Mouse (Mus musculus) forebrain, embryonic 13.5 days (tissue): Measurements from ENCODE around the gene Shroom3. TPM values are rescaled to one million over a fixed set of nuclear protein-coding genes. Genes with fewer than 3 reads are reported as not detected.
A peak's percentile ranks its signal among the peaks of the same experiment; 100 is the strongest.

ENCODE experiments used
- ATAC-seq: fragments of 200-750 bp; cut with Nextera tagmentation; 2 replicates; pipeline ENCODE4 v1.8.0; 2017
- H3K27ac ChIP-seq: fragments of 300-500 bp; sonication (generic); 2 replicates; pipeline ENCODE4 v1.5.1; 2015; ENCODE audit warnings: inconsistent platforms, mild to moderate bottlenecking, moderate library complexity
- H3K27me3 ChIP-seq: fragments of 300-500 bp; sonication (generic); 2 replicates; pipeline ENCODE4 v1.6.1; 2015; ENCODE audit warnings: mild to moderate bottlenecking, inconsistent platforms
- H3K36me3 ChIP-seq: fragments of 300-500 bp; sonication (generic); 2 replicates; pipeline ENCODE4 v1.6.1; 2015; ENCODE audit warnings: mild to moderate bottlenecking, inconsistent platforms; ENCODE audit not compliant: poor library complexity, severe bottlenecking
- H3K4me1 ChIP-seq: fragments of 300-500 bp; sonication (generic); 2 replicates; pipeline ENCODE4 v1.6.1; 2015; ENCODE audit warnings: inconsistent platforms
- H3K4me2 ChIP-seq: fragments of 300-500 bp; sonication (generic); 2 replicates; pipeline ENCODE4 v1.6.1; 2015; ENCODE audit warnings: inconsistent platforms, mild to moderate bottlenecking, moderate library complexity
- H3K4me3 ChIP-seq: fragments of 300-500 bp; sonication (generic); 2 replicates; pipeline ENCODE4 v1.5.1; 2015; ENCODE audit warnings: mild to moderate bottlenecking, inconsistent platforms
- H3K9ac ChIP-seq: fragments of 300-500 bp; sonication (generic); 2 replicates; pipeline ENCODE4 v1.6.1; 2015; ENCODE audit warnings: mild to moderate bottlenecking, inconsistent platforms
- H3K9me3 ChIP-seq: fragments of 300-500 bp; sonication (generic); replicated peaks from 2 replicates; pipeline ENCODE4 v1.6.1; 2016; ENCODE audit warnings: inconsistent platforms
- WGBS: fragments of 180-500 bp; shearing (Covaris S2); methylation state at CpG from one replicate; pipeline ENCODE4 v1.1.7; 2015; 5-methylcytosine and 5-hydroxymethylcytosine counted together
- polyA plus RNA-seq: library from polyadenylated mRNA; unstranded; fragments of >200 nt; fragmentation: Nextera tagmentation; extraction: Ambion mirVana; gene quantifications from 2 replicates; pipeline ENCODE4 v1.2.1, GENCODE M21; 2015

The Shroom3 gene
- polyA plus RNA-seq: 3.6 and 3.7 TPM in 2 replicates

DNA sequence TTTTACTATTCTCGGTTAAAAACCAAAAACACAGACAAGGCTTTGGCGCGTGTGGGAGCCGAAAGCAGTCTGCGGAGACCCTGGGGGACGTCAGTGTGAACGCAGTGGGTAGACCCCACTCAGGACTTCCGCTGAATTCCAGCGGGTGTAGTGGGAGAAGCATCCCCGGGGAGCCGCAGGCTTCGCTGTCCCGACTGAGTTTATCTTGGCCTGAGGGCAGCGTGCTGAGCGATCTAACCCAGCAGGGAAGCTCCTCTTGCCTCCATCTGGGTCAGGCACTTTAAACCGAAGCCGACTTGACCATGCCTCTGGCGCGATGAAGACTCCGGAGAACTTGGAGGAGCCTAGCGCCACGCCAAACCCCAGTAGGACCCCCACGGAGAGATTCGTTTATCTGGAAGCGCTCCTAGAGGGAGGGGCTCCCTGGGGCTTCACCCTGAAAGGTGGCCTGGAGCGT, at the start of gene Shroom3:
TSS of gene Shroom3 (plus strand) at position 85 of the 457 bp plus-strand sequence.
- Histone ChIP-seq H3K4me1 (peaks cover 15% of the 10 kb centered on the region; the same call in 1 of the 2 replicates), H3K27me3 (no peaks in the 10 kb centered on the region), H3K9ac (peak within 1 kb of the TSS; percentile 79), H3K27ac (peak within 1 kb of the TSS; percentile 85), H3K36me3 (no peaks in the 10 kb centered on the region), H3K9me3 (no peaks in the 10 kb centered on the region), H3K4me2 (peak within 1 kb of the TSS; percentile 93), H3K4me3 (peak within 1 kb of the TSS; percentile 65)
- WGBS: under 1% methylated on average over 26 of the region's 26 CpGs
- ATAC-seq: peak; percentile 39; the same call in 1 of the 2 replicates

DNA sequence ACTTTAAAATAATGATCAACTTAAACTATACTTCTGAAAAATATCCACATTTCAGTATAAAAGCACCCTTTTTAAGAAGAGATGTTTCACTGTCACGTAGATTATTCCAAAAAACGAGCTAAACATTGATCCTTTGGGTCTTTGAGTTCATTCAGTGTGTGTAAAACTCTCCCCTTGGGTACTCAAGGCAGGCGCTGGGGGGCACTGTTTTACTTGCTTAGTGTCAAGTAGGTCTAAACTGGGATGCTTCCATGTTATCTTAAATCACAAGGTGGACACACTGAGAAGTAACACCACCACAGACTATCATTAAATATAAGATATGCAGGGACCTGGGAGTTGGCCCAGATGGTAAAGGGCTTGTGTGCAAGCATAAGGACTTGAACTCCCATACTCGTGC, 49.7 kb upstream of the Shroom3 start:
- 61% methylated on average over 4 of the region's 4 CpGs for WGBS
- Histone ChIP-seq H3K4me3 (no peak overlapping the region), H3K9me3 (no peaks in the 10 kb centered on the region), H3K36me3 (no peaks in the 10 kb centered on the region), H3K4me1 (no peaks in the 10 kb centered on the region), H3K27ac (no peak overlapping the region), H3K27me3 (no peaks in the 10 kb centered on the region), H3K4me2 (no peak overlapping the region), H3K9ac (no peak overlapping the region)
- ATAC-seq: no peak

DNA sequence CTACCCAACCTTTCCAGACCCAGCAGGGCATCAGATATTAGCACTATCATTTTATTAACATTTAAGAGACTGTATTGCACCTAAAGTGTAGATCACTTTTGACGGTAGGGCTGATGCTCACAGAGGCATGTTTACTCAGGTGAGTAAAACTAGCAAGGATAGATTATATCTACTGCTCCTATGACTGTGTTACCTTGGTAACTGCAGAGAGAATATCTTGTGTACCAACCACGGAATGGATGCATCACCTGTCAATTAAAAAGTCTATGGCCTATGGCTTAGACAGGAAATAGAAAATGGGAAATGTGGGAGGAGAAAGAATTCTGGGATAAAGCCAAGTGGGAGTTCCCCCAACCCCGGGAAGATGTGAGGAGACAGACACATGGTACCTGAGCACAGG, 48.3 kb upstream of the Shroom3 start:
- H3K27me3 ChIP-seq: no peaks in the 10 kb centered on the region
- no peaks in the 10 kb centered on the region for H3K36me3 ChIP-seq
- H3K9me3 ChIP-seq: no peaks in the 10 kb centered on the region
- no peak overlapping the region for H3K4me2 ChIP-seq
- no peaks in the 10 kb centered on the region for H3K4me1 ChIP-seq
- no peak for ATAC-seq
- no peak overlapping the region for H3K4me3 ChIP-seq
- H3K27ac ChIP-seq: no peak overlapping the region
- no peak overlapping the region for H3K9ac ChIP-seq
- WGBS: 84% methylated on average over 3 of the region's 3 CpGs

DNA sequence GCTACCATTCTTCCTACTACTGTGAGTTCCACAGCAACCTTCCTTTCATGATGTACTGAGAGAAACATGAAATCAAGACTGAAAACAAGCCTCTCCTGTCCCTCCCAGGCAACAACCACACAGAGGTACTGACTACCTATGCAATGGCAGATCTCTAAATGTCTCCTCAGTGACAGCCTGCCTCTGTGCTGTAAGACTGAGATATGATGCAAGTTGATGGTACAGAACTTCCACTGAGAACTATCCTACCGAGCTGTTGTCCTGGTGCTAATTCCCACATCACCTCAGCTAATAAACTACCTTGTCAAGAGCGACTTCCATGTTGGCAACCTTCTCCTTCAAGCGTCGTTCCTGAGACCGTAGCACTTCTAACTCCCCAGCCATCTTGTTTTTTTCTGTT, 47.3 kb upstream of the Shroom3 start:
- Histone ChIP-seq H3K4me3 (no peak overlapping the region), H3K4me1 (no peaks in the 10 kb centered on the region), H3K9ac (no peak overlapping the region), H3K4me2 (no peak overlapping the region), H3K27me3 (no peaks in the 10 kb centered on the region), H3K9me3 (no peaks in the 10 kb centered on the region), H3K36me3 (no peaks in the 10 kb centered on the region), H3K27ac (no peak overlapping the region)
- no peak for ATAC-seq
- 90% methylated on average over 5 of the region's 5 CpGs for WGBS

DNA sequence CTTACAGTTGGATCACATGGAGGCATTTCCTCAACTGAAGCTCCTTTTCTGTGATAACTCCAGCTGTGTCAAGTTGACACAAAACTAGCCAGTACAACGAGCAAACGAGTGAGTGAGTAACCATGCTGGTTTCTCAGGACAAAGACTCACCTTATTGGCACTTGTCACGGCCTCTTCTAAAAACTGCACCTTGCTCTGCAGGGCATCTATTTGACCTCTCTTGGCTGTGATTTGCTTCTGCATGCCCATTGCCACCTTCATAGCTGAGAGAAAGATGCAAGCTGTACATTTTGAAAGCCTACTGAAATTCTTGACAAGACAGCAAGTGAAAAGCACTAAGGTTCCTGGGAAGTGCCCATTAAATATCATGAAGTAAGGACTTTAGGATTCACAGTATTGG, 42.4 kb upstream of the Shroom3 start:
- Histone ChIP-seq H3K27ac (no peak overlapping the region), H3K9ac (no peak overlapping the region), H3K4me2 (no peak overlapping the region), H3K27me3 (no peaks in the 10 kb centered on the region), H3K4me3 (no peak overlapping the region), H3K4me1 (no peaks in the 10 kb centered on the region), H3K36me3 (no peaks in the 10 kb centered on the region), H3K9me3 (no peaks in the 10 kb centered on the region)
- no peak for ATAC-seq
- WGBS: 73% methylated on average over 3 of the region's 3 CpGs

DNA sequence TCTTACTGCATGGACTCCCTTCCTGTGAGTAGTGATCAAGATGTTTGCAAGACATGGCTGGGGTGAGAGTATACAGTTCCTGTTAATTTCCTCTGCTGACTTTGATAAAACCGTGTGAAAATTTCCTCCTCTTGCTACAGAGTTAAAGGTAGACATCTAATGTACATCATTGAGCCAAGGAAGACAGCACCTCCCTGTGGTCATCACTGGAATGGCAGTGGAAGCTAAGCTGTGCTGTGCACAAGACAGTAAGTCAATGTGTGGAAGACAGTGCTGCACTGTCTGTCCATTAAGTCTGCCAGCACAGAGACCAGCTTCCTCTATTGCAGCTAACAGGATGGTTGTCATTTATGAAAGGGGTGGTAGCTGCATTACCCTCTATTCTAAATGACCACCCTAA, 27.0 kb upstream of the Shroom3 start:
- ATAC-seq: 0 out of 2 replicates have a peak, but pooled peaks have one; percentile 45

DNA sequence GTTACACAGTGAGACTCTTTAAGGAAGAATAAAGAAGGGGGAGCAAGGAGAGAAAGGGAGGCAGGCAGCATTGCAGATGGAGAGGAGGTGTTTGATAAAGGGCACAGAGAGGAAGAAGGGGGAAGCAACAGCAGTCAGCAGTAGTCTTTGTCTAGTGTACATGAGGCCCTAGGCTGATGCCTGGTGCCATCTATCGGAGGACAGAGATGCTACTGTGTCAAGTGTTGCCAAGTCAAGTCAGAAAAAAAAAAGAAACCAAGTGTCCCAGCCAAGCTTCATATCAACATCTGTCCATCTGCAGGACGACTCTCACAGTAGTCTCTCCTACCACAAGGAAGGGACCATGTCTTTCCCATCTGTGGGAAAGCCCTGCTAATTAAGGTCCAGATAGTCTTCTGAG, 18.9 kb upstream of the Shroom3 start:
- Histone ChIP-seq H3K4me3 (no peak overlapping the region), H3K36me3 (no peaks in the 10 kb centered on the region), H3K27me3 (no peaks in the 10 kb centered on the region), H3K27ac (no peak overlapping the region), H3K9me3 (no peaks in the 10 kb centered on the region), H3K4me1 (no peaks in the 10 kb centered on the region), H3K4me2 (no peak overlapping the region), H3K9ac (no peak overlapping the region)
- 73% methylated on average over 2 of the region's 2 CpGs for WGBS
- no peak for ATAC-seq

More for the DNA sequence above, 27.0 kb upstream of the Shroom3 start:
- no peaks in the 10 kb centered on the region for H3K4me1 ChIP-seq
- H3K9ac ChIP-seq: no peak overlapping the region
- 16% methylated on average over 1 of the region's 1 CpGs for WGBS
- H3K36me3 ChIP-seq: no peaks in the 10 kb centered on the region
- no peak overlapping the region for H3K27ac ChIP-seq
- no peak overlapping the region for H3K4me2 ChIP-seq
- H3K27me3 ChIP-seq: no peaks in the 10 kb centered on the region
- no peak overlapping the region for H3K4me3 ChIP-seq
- H3K9me3 ChIP-seq: no peaks in the 10 kb centered on the region

DNA sequence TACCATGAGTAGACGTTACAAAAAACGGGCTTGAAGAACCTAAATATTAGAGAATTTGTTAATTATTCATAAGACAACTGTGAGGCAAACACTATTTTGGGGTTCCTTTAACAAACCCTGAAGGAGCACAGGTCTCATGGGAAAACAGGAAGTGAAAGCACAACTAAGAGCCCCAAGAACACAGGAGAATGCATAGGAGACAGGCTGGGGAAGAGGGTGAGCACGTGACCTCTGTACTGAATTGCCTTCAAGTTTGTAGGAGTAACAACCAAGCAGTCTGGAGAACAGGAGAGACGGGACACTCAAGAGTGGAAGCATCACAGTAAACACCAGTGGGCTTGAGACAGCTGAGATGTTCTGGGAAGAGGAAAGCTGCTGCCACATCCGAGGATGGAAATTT, 16.4 kb upstream of the Shroom3 start:
- Histone ChIP-seq H3K27me3 (no peaks in the 10 kb centered on the region), H3K27ac (no peak overlapping the region), H3K4me3 (no peak overlapping the region), H3K4me1 (no peaks in the 10 kb centered on the region), H3K9me3 (no peaks in the 10 kb centered on the region), H3K4me2 (no peak overlapping the region), H3K36me3 (no peaks in the 10 kb centered on the region), H3K9ac (no peak overlapping the region)
- WGBS: 90% methylated on average over 5 of the region's 5 CpGs
- no peak for ATAC-seq

DNA sequence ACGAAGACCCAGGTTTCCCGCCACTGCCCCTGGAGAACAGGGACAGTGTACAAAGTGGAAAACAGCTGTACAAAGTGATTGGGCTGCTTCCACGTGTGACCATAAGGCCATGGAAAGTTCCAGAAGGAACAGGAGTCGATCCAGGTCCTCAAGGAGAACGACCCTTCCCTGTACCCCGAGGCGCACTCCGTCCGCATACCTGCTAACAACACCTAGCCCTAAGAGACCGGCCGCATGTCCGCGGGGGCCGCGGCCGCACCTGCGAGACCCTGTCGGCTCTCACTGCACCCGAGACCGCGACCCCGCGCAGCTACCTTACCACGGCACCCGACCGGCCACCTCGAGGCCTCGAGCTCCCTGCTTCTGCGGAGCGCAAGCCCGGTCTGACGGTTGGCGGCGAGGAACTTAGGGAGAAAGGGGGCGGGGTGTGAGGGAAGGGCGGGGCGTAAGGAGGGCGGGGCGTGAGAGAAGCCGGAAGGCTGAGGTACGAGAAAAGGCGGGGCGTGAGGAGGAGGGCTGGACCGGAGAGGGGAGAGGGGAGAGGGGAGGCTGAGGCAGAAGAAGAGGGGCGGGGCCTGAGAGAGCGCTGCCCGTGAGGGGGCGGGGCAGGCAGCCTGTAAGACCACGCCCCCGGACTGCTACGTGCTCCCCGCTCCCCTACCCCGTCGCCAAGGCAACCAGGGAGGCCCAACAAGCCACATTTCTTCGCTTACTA, 8.2 kb upstream of the Shroom3 start, which contains the start of gene Ccdc158:
TSS of gene Ccdc158 (minus strand) at position 413 of the 715 bp plus-strand sequence.
- WGBS: 18% methylated on average over 39 of the region's 55 CpGs
- peak within 1 kb of the TSS; percentile 72 for H3K4me2 ChIP-seq
- H3K9me3 ChIP-seq: no peaks in the 10 kb centered on the region
- H3K27ac ChIP-seq: no peak within 1 kb of the TSS
- H3K36me3 ChIP-seq: no peaks in the 10 kb centered on the region
- peak within 1 kb of the TSS; percentile 48 for H3K4me3 ChIP-seq
- ATAC-seq: peak; percentile 92
- H3K27me3 ChIP-seq: no peaks in the 10 kb centered on the region
- H3K9ac ChIP-seq: peak within 1 kb of the TSS; percentile 57
- peaks cover 10% of the 10 kb centered on the region for H3K4me1 ChIP-seq

DNA sequence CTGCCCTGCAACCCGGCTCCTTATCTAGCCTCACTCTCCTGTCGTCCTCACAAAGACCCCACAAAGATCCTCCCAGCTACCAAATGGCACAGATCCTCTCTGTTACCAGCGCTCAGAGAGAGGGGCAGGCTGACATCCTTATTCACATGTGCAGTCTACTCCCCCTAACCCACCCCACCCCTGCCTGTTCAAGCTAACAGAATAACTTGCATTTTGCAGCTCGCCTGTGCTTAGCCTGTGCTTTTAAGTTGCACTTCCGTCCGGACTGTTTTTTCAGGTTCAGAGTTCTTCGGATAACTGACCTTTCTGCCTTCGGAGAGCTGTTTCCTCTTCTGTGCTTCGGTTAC, 7.7 kb upstream of the Shroom3 start:
- H3K4me2 ChIP-seq: peak overlapping the region; percentile 72
- H3K27ac ChIP-seq: no peak overlapping the region
- H3K4me1 ChIP-seq: peaks cover 10% of the 10 kb centered on the region
- H3K27me3 ChIP-seq: no peaks in the 10 kb centered on the region
- H3K4me3 ChIP-seq: peak overlapping the region; percentile 48
- H3K9me3 ChIP-seq: no peaks in the 10 kb centered on the region
- WGBS: under 1% methylated on average over 9 of the region's 9 CpGs
- no peaks in the 10 kb centered on the region for H3K36me3 ChIP-seq
- no peak for ATAC-seq
- H3K9ac ChIP-seq: peak overlapping the region; percentile 57

DNA sequence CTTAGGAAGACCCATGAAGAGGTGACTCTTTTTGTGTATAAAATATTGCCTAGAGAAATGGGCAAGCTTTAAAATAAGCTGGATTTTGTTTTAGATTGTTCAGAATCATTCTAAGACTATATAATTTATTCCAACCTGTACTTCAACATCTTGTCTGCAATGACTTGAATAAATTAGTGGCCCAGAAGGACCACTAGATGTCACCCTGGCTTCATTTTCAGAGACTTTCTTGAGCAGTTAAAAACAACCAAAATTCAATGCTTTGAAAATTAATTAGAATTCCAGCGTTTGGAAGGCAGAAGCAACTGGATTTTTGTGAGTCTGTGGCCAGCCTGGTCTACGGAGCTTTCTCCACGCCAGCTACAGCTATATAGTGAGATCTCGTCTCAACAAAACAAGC, 3.8 kb upstream of the Shroom3 start:
- ATAC-seq: no peak
- Histone ChIP-seq H3K4me3 (no peak overlapping the region), H3K27me3 (no peaks in the 10 kb centered on the region), H3K4me1 (peaks cover 19% of the 10 kb centered on the region), H3K4me2 (no peak overlapping the region), H3K36me3 (no peaks in the 10 kb centered on the region), H3K9ac (no peak overlapping the region), H3K9me3 (no peaks in the 10 kb centered on the region), H3K27ac (no peak overlapping the region)
- 27% methylated on average over 4 of the region's 4 CpGs for WGBS

DNA sequence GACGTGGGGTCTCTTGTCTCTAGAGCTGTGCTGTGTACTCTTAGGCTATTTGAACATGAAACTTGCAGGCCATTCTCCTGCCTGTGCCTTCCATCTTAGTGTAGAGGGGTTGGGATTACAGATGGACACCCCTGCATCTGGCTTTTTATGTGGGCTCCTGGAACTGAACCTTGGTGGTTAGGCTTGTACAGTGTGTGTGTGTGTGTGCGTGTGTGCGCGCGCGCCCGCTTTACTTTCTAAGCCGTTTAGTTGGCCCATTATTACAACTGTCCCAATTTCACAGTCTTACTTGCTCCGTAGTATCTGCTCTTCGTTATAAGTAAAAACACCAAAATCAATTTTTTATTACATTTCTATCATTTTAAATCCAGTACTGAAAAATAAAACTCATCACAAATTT, 1.4 kb upstream of the Shroom3 start:
- 81% methylated on average over 10 of the region's 10 CpGs for WGBS

More for the DNA sequence above, 1.4 kb upstream of the Shroom3 start:
- no peaks in the 10 kb centered on the region for H3K9me3 ChIP-seq
- H3K9ac ChIP-seq: no peak overlapping the region
- ATAC-seq: no peak
- H3K27me3 ChIP-seq: no peaks in the 10 kb centered on the region
- peaks cover 15% of the 10 kb centered on the region; the same call in 1 of the 2 replicates for H3K4me1 ChIP-seq
- H3K36me3 ChIP-seq: no peaks in the 10 kb centered on the region
- H3K4me2 ChIP-seq: no peak overlapping the region
- no peak overlapping the region for H3K27ac ChIP-seq
- no peak overlapping the region for H3K4me3 ChIP-seq
